Mouse (Mus musculus) heart, embryonic 15.5 days (tissue): ENCODE measurements around the gene A630095N17Rik. TPM values are rescaled to one million over a fixed set of nuclear protein-coding genes. Genes with fewer than 3 reads are reported as not detected.
"Not testable (repeated sequence)": the region's sequence is repeated elsewhere in the genome, so short reads cannot be mapped to it uniquely, and the experiment has no call there.

Experiments
- ATAC-seq: fragments of 200-750 bp; cut with Nextera tagmentation; replicated peaks from 2 replicates; pipeline ENCODE4 v1.8.0; 2017; ENCODE audit warnings: low read depth, moderate TSS enrichment; ENCODE audit not compliant: insufficient number of reproducible peaks, insufficient read depth, low FRiP score
- H3K27ac ChIP-seq: fragments of 300-500 bp; sonication (generic); 2 replicates; pipeline ENCODE4 v1.5.1; 2015; ENCODE audit warnings: mild to moderate bottlenecking, inconsistent platforms
- H3K27me3 ChIP-seq: fragments of 300-500 bp; sonication (generic); 2 replicates; pipeline ENCODE4 v1.6.1; 2015; ENCODE audit warnings: inconsistent platforms
- H3K36me3 ChIP-seq: fragments of 300-500 bp; sonication (generic); 2 replicates; pipeline ENCODE4 v1.6.1; 2015; ENCODE audit warnings: mild to moderate bottlenecking, inconsistent platforms
- H3K4me1 ChIP-seq: fragments of 300-500 bp; sonication (generic); replicated peaks from 2 replicates; pipeline ENCODE4 v1.6.1; 2015; ENCODE audit warnings: inconsistent platforms
- H3K4me2 ChIP-seq: fragments of 300-500 bp; sonication (generic); 2 replicates; pipeline ENCODE4 v1.6.1; 2015; ENCODE audit warnings: inconsistent platforms, mild to moderate bottlenecking, moderate library complexity
- H3K4me3 ChIP-seq: fragments of 300-500 bp; sonication (generic); 2 replicates; pipeline ENCODE4 v1.5.1; 2015; ENCODE audit warnings: mild to moderate bottlenecking, inconsistent platforms
- H3K9ac ChIP-seq: fragments of 300-500 bp; sonication (generic); 2 replicates; pipeline ENCODE4 v1.6.1; 2015; ENCODE audit warnings: mild to moderate bottlenecking, inconsistent platforms
- H3K9me3 ChIP-seq: fragments of 300-500 bp; sonication (generic); replicated peaks from 2 replicates; pipeline ENCODE4 v1.6.1; 2016; ENCODE audit warnings: inconsistent platforms
- WGBS: fragments of 180-500 bp; shearing (Covaris S2); methylation state at CpG from one replicate; pipeline ENCODE4 v1.1.7; 2015; ENCODE audit warnings: mixed read lengths; 5-methylcytosine and 5-hydroxymethylcytosine counted together
- polyA plus RNA-seq: library from polyadenylated mRNA; unstranded; fragments of >200 nt; fragmentation: Nextera tagmentation; extraction: Ambion mirVana; gene quantifications from 2 replicates; pipeline ENCODE4 v1.2.1, GENCODE M21; 2015

The A630095N17Rik gene
- polyA plus RNA-seq, 1 experiment from 2014 or later: not detected

GRCm38 (mm10) chr1:75236117-75237050 is 4.5 kb upstream of the A630095N17Rik start, which contains the start of gene Dnajb2:
Gene Dnajb2 (plus strand): TSS chr1:75236406.
- Histone ChIP-seq H3K4me1 (peaks cover 32% of the 10 kb centered on the region), H3K36me3 (peaks cover 17% of the 10 kb centered on the region), H3K9ac (peak within 1 kb of the TSS; percentile 94), H3K4me2 (peak within 1 kb of the TSS; percentile 98), H3K9me3 (no peaks in the 10 kb centered on the region), H3K4me3 (peak within 1 kb of the TSS; percentile 89), H3K27ac (peak within 1 kb of the TSS; percentile 95), H3K27me3 (no peaks in the 10 kb centered on the region)
- ATAC-seq: peak; percentile 91
- WGBS: under 1% methylated on average over 53 of the region's 64 CpGs

- Histone ChIP-seq H3K9me3 (no peaks in the 10 kb centered on the region), H3K4me3 (no peak overlapping the region), H3K27me3 (no peaks in the 10 kb centered on the region), H3K27ac (0 out of 2 replicates have a peak overlapping the region, but pooled peaks have one; percentile 5), H3K36me3 (peaks cover 3% of the 10 kb centered on the region; the same call in 1 of the 2 replicates), H3K4me2 (peak overlapping the region; percentile 28), H3K4me1 (peaks cover 32% of the 10 kb centered on the region), H3K9ac (no peak overlapping the region)
- ATAC-seq: no peak; the same call in 1 of the 2 replicates
- 1% methylated on average over 8 of the region's 8 CpGs for WGBS
Observed at GRCm38 (mm10) chr1:75234606-75235005, 2.7 kb upstream of the A630095N17Rik start.

GRCm38 (mm10) chr1:75232489-75232888 is 587 bp upstream of the A630095N17Rik start:
- not testable (repeated sequence) for H3K9me3 ChIP-seq, H3K4me2 ChIP-seq, H3K4me3 ChIP-seq, H3K27me3 ChIP-seq, H3K36me3 ChIP-seq, H3K9ac ChIP-seq, ATAC-seq, H3K27ac ChIP-seq
- WGBS: 61% methylated on average over 4 of the region's 4 CpGs
- H3K4me1 ChIP-seq: peaks cover 22% of the 10 kb centered on the region

- no peak overlapping the region for H3K9ac ChIP-seq
- no peak overlapping the region for H3K4me3 ChIP-seq
- H3K36me3 ChIP-seq: no peaks in the 10 kb centered on the region
- ATAC-seq: no peak
- no peak overlapping the region for H3K27ac ChIP-seq
- H3K4me1 ChIP-seq: peaks cover 18% of the 10 kb centered on the region
- no peaks in the 10 kb centered on the region for H3K27me3 ChIP-seq
- no peaks in the 10 kb centered on the region for H3K9me3 ChIP-seq
- WGBS: 67% methylated on average over 4 of the region's 4 CpGs
- H3K4me2 ChIP-seq: no peak overlapping the region
Observed at GRCm38 (mm10) chr1:75231224-75231623, 678 bp downstream of the A630095N17Rik start.

- no peaks in the 10 kb centered on the region for H3K36me3 ChIP-seq
- H3K9ac ChIP-seq: no peak overlapping the region
- no peak overlapping the region for H3K27ac ChIP-seq
- peaks cover 18% of the 10 kb centered on the region for H3K4me1 ChIP-seq
- no peak overlapping the region for H3K4me3 ChIP-seq
- 75% methylated on average over 7 of the region's 7 CpGs for WGBS
- H3K4me2 ChIP-seq: no peak overlapping the region
- H3K27me3 ChIP-seq: no peaks in the 10 kb centered on the region
- ATAC-seq: no peak
- no peaks in the 10 kb centered on the region for H3K9me3 ChIP-seq
Observed at GRCm38 (mm10) chr1:75230335-75230994, 1.4 kb downstream of the A630095N17Rik start.

- H3K4me2 ChIP-seq: no peak overlapping the region
- no peaks in the 10 kb centered on the region for H3K36me3 ChIP-seq
- ATAC-seq: no peak
- no peak overlapping the region for H3K4me3 ChIP-seq
- 58% methylated on average over 4 of the region's 4 CpGs for WGBS
- peaks cover 8% of the 10 kb centered on the region for H3K4me1 ChIP-seq
- no peaks in the 10 kb centered on the region for H3K9me3 ChIP-seq
- H3K9ac ChIP-seq: no peak overlapping the region
- H3K27ac ChIP-seq: no peak overlapping the region
- H3K27me3 ChIP-seq: no peaks in the 10 kb centered on the region
Observed at GRCm38 (mm10) chr1:75229158-75229557, 2.7 kb downstream of the A630095N17Rik start.

GRCm38 (mm10) chr1:75227653-75228052 is 4.2 kb downstream of the A630095N17Rik start:
- Histone ChIP-seq H3K36me3 (no peaks in the 10 kb centered on the region), H3K4me3 (no peak overlapping the region), H3K27me3 (no peaks in the 10 kb centered on the region), H3K4me2 (no peak overlapping the region), H3K27ac (no peak overlapping the region), H3K9me3 (no peaks in the 10 kb centered on the region), H3K9ac (no peak overlapping the region), H3K4me1 (peaks cover 8% of the 10 kb centered on the region)
- ATAC-seq: no peak
- WGBS: 72% methylated on average over 1 of the region's 1 CpGs

- WGBS: 47% methylated on average over 2 of the region's 2 CpGs
- H3K9ac ChIP-seq: no peak overlapping the region
- no peaks in the 10 kb centered on the region for H3K9me3 ChIP-seq
Observed at GRCm38 (mm10) chr1:75226138-75226537, 5.8 kb downstream of the A630095N17Rik start.

GRCm38 (mm10) chr1:75225473-75225872 is 6.4 kb downstream of the A630095N17Rik start:
- no peak overlapping the region for H3K9ac ChIP-seq
- no peak for ATAC-seq
- H3K36me3 ChIP-seq: no peaks in the 10 kb centered on the region
- 31% methylated on average over 3 of the region's 3 CpGs for WGBS
- no peak overlapping the region for H3K4me2 ChIP-seq
- no peaks in the 10 kb centered on the region for H3K9me3 ChIP-seq
- no peak overlapping the region for H3K4me3 ChIP-seq
- H3K27ac ChIP-seq: no peak overlapping the region
- H3K27me3 ChIP-seq: peaks cover 10% of the 10 kb centered on the region
- peaks cover 8% of the 10 kb centered on the region for H3K4me1 ChIP-seq

More at GRCm38 (mm10) chr1:75226138-75226537, 5.8 kb downstream of the A630095N17Rik start:
- no peak for ATAC-seq
- H3K27me3 ChIP-seq: peaks cover 4% of the 10 kb centered on the region
- no peak overlapping the region for H3K4me2 ChIP-seq
- no peak overlapping the region for H3K4me3 ChIP-seq
- peaks cover 8% of the 10 kb centered on the region for H3K4me1 ChIP-seq
- H3K27ac ChIP-seq: no peak overlapping the region
- H3K36me3 ChIP-seq: no peaks in the 10 kb centered on the region

- Histone ChIP-seq H3K9ac (no peak overlapping the region), H3K4me3 (no peak overlapping the region), H3K27ac (no peak overlapping the region), H3K4me1 (peaks cover 21% of the 10 kb centered on the region), H3K4me2 (no peak overlapping the region), H3K36me3 (no peaks in the 10 kb centered on the region), H3K9me3 (no peaks in the 10 kb centered on the region), H3K27me3 (peaks cover 25% of the 10 kb centered on the region)
- ATAC-seq: no peak
- WGBS: 31% methylated on average over 6 of the region's 6 CpGs
Observed at GRCm38 (mm10) chr1:75223532-75223931, 8.4 kb downstream of the A630095N17Rik start.

- Histone ChIP-seq H3K27me3 (peaks cover 27% of the 10 kb centered on the region), H3K9me3 (no peaks in the 10 kb centered on the region), H3K4me2 (no peak overlapping the region), H3K36me3 (no peaks in the 10 kb centered on the region), H3K27ac (no peak overlapping the region), H3K4me3 (no peak overlapping the region), H3K9ac (no peak overlapping the region), H3K4me1 (peaks cover 27% of the 10 kb centered on the region)
- ATAC-seq: no peak
- WGBS: 61% methylated on average over 6 of the region's 6 CpGs
Observed at GRCm38 (mm10) chr1:75222926-75223325, 9.0 kb downstream of the A630095N17Rik start.
